Mouse (Mus musculus) spleen, adult 12 weeks (tissue): ENCODE results near the gene Myh14.
A peak's percentile ranks its signal among the peaks of the same experiment; 100 is the strongest.

Experiments
- DNase-seq: peaks from one replicate; pipeline ENCODE4 v3.0.0; 2022; ENCODE audit warnings: low spot score

Gene Myh14

GRCm38 (mm10) chr7:44669103-44669502 lies 1.5 kb downstream of the Myh14 start:
- no peak for DNase-seq

- DNase-seq = no peak
Measured at GRCm38 (mm10) chr7:44667996-44668738, 2.5 kb downstream of the Myh14 start.

GRCm38 (mm10) chr7:44666462-44666861 lies 4.2 kb downstream of the Myh14 start:
- DNase-seq = no peak

GRCm38 (mm10) chr7:44664731-44665130 lies 5.9 kb downstream of the Myh14 start:
- DNase-seq = no peak

DNA sequence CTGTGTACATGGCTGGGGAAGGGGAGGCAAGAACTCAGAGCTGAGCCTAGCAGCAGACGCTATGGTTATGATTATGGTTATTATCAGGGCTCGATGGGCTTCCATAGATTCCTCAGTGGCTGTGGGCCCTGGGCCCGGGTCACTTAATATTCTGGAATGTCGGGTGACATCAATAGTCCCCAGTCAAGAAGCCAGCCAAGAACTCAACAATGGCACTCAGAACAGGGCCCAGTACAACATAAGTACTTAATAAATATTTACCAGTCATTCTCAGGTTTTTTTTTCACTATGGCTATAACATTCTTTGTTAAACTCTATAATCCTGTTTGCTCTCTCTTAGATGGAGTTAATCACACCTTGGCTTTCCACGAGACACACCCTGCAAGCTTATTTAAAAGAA lies 7.1 kb downstream of the Myh14 start:
- DNase-seq = no peak

GRCm38 (mm10) chr7:44662569-44662968 lies 8.1 kb downstream of the Myh14 start:
- no peak for DNase-seq

GRCm38 (mm10) chr7:44662168-44662567 lies 8.5 kb downstream of the Myh14 start:
- no peak for DNase-seq

GRCm38 (mm10) chr7:44661219-44661618 lies 9.4 kb downstream of the Myh14 start:
- no peak for DNase-seq

- peak; percentile 29 for DNase-seq
Measured at GRCm38 (mm10) chr7:44655504-44655903, 15.1 kb downstream of the Myh14 start.

- no peak for DNase-seq
Measured at GRCm38 (mm10) chr7:44653773-44654172, 16.9 kb downstream of the Myh14 start.

- no peak for DNase-seq
Measured at GRCm38 (mm10) chr7:44651416-44651815, 19.2 kb downstream of the Myh14 start.

GRCm38 (mm10) chr7:44649990-44650389 lies 20.7 kb downstream of the Myh14 start:
- peak; percentile 15 for DNase-seq

- DNase-seq = no peak
Measured at GRCm38 (mm10) chr7:44649094-44649610, 21.5 kb downstream of the Myh14 start.

- DNase-seq = no peak
Measured at GRCm38 (mm10) chr7:44647729-44648128, 22.9 kb downstream of the Myh14 start.

- DNase-seq = peak; percentile 33
Measured at GRCm38 (mm10) chr7:44647042-44647724, 23.5 kb downstream of the Myh14 start.

GRCm38 (mm10) chr7:44645951-44646350 lies 24.7 kb downstream of the Myh14 start:
- DNase-seq = no peak

DNA sequence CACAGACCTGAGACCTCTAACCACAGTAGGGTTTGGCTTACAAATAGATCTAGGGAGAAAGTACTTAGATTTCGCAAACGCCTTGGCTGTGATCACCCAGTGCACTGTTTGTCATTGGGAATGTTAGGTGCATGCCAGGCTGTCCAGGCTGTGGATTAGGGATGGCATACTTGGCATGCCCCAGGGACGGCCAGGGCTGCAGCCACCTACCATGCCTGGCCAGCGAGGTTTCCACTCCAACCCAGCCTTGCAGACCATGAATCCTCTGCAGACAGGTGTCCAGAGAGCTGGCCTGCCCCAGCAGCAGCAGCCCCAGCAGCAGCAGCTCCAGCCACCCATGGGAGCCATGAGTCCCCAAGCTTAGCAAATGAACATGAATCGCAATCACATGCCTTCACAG lies 25.4 kb downstream of the Myh14 start:
- DNase-seq = no peak

- DNase-seq = peak; percentile 15
Measured at GRCm38 (mm10) chr7:44641887-44642286, 28.8 kb downstream of the Myh14 start.

DNA sequence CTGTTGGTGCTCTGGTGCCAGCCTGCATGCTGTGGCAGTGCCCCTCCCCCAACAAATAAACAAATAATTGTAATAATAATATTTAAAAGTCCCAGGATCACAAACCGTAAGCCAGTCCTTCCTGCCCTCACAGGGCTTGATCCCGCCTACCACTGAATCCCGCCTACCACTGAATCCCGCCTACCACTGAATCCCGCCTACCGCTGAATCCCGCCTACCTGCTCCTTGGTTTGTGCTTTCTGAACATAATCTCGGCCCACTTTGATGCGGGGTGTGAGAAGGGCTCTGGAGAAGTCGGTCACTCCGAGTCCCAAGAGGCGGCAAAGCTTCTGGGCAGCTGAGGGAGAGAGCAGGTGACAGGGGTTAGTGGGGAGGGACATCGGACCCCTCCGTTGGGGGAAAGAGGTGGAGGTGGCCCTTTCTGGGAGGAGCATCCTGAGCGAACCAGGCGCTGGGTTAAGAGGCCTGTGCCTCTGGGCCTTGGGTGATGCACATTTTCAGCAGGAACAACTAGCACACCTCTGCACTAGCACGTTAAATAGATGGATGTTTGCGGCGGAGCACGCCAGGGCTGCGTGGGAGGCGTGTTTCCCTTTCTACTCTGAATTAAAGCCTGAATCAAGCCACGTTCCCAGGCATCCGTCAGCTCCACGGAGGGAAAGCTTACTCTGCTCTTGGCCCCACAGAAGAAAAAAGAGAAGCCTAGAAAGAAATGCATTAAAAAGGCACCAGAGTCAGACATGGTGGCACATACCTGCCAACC lies 29.6 kb downstream of the Myh14 start:
- DNase-seq = no peak

DNA sequence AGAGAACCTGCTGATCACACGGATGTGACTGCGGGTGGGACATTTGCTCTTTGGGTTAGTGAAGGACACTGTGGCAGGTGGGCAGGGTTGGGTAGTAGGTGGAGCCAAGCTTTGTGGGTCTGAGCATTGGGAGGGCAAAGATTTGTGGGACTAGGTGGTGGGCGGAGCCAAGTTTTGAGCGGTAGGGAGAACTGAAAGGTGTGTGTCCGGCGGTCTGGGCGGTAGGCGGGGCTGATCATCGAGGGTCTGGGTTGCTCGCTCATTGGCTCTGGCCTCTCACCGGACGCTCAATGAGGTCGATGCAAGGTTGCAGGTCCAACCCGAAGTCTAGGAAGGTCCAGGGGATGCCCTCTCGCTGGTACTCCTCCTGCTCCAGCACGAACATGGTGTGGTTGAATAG lies 32.0 kb downstream of the Myh14 start:
- DNase-seq = no peak

DNA sequence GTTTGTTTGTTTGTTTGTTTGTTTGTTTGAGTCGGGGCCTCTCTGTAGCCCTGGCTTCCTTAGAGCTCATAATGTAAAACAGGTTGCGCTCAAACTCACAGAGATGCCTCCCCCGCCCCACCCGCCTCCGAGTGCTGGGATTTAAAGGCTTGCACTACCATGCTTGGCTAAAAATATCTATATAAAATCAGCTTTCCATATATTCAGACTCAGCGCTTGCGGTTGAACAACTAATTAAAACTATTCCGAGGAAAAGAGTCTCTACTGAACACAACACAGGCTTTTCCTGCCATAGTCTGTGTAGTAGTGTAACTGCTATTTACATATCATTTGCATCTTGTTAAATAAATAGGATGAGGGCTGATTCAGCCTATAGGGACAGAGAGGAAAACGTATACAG lies 34.0 kb downstream of the Myh14 start:
- no peak for DNase-seq

DNA sequence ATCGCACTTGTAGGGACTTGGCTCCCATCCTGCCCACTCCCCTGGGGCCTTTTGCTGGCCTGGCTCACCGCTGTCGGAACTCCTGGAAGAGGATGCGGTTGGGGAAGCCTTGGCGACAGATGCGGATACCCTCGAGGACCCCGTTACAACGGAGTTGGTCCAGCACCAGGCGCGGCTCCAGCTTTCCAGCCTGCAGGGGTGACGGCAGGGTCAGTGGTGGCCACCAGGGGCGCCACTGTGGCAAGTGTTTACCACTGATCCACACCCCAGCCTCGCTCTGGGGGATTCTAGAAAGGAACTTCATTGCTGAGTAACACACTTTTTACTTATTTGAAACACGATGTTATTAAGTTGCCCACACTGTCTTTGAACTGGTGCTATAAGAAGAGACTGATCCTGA lies 37.2 kb downstream of the Myh14 start:
- DNase-seq = no peak

DNA sequence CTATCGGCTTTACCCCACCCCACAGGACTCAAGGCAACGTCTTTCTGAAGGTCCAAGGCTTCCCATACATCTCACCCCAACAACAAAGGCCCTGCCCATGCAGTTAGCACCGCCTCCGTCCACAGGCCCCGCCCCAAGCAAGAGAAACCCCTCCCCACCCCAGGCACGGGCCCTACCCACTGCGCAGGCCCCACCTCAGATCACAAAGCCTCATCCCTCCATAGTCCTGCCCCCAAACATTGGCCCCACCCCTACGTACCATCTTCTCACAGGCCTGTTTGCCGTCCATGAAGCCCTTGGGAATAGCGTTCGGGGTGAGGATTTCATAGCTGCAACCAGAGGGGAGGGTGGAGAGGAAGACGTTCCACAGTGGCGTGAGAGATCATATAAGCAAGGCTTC lies 38.0 kb downstream of the Myh14 start:
- no peak for DNase-seq
